Mouse (Mus musculus) layer of hippocampus, adult 9-11 months (tissue): Measurements from ENCODE around the gene Fam151a.
"Not testable (repeated sequence)": the region's sequence is repeated elsewhere in the genome, so short reads cannot be mapped to it uniquely, and the experiment has no call there.

Source experiments
- DNase-seq: peaks from one replicate; pipeline ENCODE4 v3.0.0; 2022

Fam151a gene

DNA sequence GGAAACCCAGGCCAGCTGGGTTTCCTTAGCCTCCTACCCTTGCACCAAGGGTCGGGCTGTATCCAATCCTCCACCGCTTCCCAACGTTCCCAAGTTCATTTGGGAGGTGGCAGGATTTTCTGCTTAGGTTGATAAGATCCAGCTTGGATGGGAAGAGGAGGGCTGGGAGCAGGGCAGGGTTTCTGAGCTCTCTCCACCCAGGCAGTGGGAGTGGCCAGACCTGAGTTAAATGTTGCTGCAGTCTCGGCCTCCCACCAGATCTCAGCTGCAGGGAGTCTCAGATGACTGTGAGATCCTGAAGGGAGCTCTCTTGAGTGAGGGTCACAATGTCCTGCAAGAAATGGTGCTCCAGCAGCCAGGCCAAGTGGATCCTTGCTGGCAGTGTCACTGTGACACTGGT is at the start of gene Fam151a:
Gene Fam151a, plus strand, starts transcription at position 254 of the 400 bp plus-strand sequence.
- DNase-seq: no peak

DNA sequence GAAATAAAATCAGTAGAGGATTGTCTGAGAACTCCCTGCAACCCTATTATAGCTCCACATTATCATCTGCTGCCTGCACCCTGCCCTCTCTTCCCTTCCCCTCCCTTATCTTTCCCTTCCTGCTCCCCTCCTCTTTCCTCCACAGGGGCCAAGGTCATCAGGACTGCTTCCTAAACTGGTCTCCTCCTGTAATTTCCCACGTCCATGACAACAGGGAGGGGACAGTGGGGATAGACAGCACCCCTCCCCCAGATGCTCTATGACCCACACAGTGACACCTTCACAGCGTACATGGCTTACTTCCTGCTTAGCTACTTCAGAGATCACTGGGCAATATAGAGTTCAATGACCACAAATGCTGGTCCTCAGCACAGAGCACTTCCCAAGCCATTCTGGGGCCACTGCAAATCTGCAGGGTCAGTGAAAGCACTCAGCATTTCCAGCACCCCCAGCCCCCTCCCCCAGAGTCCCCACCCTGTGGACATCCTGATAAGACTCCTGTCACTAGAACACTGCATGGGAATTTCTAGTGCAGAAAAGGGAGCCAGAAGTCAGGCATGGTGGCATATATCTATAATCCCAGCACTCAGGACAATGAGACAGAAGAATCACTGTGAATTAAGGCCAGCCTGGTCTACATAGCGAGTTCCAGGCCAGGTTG is 44.9 kb upstream of the Fam151a start:
- DNase-seq: no peak

GRCm38 (mm10) chr4:106693841-106694430 is 39.8 kb upstream of the Fam151a start:
- DNase-seq: no peak

GRCm38 (mm10) chr4:106699989-106700388 is 33.7 kb upstream of the Fam151a start:
- peak; percentile 26 for DNase-seq

GRCm38 (mm10) chr4:106700798-106701197 is 32.9 kb upstream of the Fam151a start:
- peak; percentile 42 for DNase-seq

- DNase-seq: no peak
Observed at GRCm38 (mm10) chr4:106703956-106704355, 29.7 kb upstream of the Fam151a start.

DNA sequence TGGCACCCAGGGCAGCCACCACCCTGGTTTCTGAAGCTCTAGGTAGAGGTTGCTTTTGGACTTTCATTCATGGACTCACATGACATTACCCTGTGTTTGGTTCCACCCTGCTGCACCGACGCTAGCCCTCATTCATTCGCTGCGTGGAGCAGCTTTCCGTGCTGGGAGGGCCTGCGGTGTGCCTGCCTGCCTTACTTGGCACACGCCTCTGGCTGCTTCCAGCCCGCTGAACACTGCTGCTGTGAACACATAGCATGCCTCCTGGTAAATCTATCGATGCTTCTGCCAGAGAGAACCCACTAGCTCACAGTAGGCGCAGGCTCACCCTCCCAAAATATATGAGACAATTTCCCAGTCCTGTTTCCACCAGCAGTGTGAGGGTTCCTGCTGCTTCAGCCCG is 29.3 kb upstream of the Fam151a start:
- peak; percentile 77 for DNase-seq

- DNase-seq: no peak
Observed at GRCm38 (mm10) chr4:106705096-106705665, 28.5 kb upstream of the Fam151a start.

GRCm38 (mm10) chr4:106707957-106708356 is 25.7 kb upstream of the Fam151a start:
- no peak for DNase-seq

DNA sequence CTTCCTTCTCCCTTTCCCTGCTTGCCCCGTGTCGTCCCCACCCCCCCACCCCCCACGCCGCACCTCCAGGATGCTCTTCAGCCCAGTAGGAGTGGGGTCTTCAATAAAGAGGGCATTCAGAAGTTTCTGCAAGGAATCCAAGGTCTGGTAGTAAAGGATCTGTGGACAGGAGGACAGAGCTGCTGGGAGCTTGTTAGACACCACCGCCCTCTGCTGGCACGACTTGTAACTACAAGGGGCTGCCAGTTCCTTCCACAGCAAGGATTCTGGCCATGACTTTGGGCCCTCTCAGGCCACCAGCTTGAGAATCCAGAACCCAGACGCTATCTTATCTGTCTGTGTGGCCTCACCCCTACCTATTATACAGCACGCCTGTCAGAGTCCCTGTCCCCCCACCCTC is 25.3 kb upstream of the Fam151a start:
- peak; percentile 61 for DNase-seq

- no peak for DNase-seq
Observed at GRCm38 (mm10) chr4:106713622-106714021, 20.1 kb upstream of the Fam151a start.

- no peak for DNase-seq
Observed at GRCm38 (mm10) chr4:106720631-106721030, 13.1 kb upstream of the Fam151a start.

DNA sequence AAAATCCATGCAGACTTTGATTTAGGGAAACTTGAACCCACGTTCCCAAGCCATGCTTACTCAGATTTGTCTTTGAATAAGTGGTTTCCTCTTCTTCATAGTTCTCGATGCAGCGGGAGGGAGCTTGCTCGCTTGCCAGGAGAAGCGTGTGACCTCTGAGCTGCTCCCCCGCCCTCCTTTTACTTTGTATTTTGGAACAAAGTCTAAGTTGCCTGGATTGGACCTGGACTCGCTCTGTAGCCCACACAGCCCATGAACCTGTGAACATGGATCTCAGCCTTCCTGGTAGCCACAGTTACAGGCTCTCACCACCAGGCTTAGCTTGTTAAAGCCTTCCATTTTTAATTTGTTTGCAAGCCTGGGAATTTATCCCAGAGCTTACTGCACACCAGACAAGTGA is 2.9 kb upstream of the Fam151a start, which contains the start of gene Mroh7:
Gene Mroh7, minus strand, starts transcription at position 112 of the 400 bp plus-strand sequence.
- DNase-seq: no peak

GRCm38 (mm10) chr4:106736884-106737283 is 3.2 kb downstream of the Fam151a start:
- DNase-seq: not testable (repeated sequence)

DNA sequence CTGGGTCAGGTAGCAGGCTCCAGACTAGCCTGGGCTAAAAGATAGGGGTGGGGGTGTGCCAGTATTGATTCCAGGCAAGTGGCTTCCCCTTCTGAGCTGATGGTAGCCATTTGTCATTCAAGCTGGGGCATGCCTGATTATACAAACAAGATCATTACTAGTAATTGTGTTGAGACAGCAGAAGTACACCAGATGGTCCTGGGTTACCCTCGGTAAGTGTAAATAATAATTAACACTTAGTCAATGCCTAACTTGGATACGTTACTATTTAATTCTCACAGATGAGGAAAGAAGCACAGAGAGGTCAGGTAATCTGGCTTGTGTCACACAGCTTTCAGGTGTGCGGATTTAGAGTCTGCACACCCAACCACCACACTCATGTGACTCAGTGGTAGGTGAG is 4.2 kb downstream of the Fam151a start:
- DNase-seq: no peak

GRCm38 (mm10) chr4:106745862-106746261 is 12.2 kb downstream of the Fam151a start:
- peak; percentile 47 for DNase-seq

GRCm38 (mm10) chr4:106747001-106747580 is 13.4 kb downstream of the Fam151a start:
- no peak for DNase-seq

- peak; percentile 91 for DNase-seq
Observed at GRCm38 (mm10) chr4:106749699-106750098, 16.0 kb downstream of the Fam151a start.

- DNase-seq: no peak
Observed at GRCm38 (mm10) chr4:106751726-106752125, 18.0 kb downstream of the Fam151a start.

DNA sequence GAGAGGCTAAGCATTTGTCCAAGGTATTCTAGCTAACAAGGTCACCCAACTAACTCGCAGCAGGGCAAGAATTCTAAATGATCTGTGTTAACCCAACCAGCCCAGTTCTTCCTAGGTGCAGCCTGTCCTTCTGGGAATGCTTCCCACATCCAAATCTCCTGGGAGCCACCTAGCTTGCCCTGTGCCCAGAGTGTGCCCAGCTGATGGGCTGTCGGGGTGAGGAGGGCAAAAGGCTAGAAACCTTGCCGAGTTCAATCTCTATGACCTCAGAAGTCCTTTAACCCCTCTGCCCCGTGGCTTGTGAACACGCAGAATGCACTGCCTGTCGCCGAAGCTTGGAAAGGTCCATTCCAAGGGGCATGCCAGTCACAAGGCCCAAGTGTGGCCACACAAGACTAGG is 30.5 kb downstream of the Fam151a start:
- DNase-seq: no peak

- no peak for DNase-seq
Observed at GRCm38 (mm10) chr4:106769306-106769705, 35.6 kb downstream of the Fam151a start.

DNA sequence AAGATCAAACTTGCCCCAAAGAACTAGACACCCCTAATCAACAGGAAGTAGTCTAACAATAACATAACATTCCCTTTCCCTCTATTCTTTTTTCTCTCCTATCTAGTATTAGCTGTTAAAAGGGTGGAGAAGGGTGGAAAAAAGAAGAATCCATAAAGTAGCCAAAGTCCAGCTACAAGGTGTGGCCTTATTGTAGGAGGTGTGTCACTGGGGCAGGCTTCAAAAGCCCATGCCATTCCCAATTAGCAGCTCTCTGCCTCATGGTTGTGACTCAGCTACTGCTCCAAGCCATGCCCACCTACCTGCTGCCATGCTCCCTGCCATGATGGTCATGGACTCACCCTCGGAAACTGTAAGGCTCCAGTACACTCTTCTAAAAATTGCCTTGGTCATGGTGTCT is 38.9 kb downstream of the Fam151a start:
- no peak for DNase-seq

- not testable (repeated sequence) for DNase-seq
Observed at GRCm38 (mm10) chr4:106775767-106776166, 42.1 kb downstream of the Fam151a start.

DNA sequence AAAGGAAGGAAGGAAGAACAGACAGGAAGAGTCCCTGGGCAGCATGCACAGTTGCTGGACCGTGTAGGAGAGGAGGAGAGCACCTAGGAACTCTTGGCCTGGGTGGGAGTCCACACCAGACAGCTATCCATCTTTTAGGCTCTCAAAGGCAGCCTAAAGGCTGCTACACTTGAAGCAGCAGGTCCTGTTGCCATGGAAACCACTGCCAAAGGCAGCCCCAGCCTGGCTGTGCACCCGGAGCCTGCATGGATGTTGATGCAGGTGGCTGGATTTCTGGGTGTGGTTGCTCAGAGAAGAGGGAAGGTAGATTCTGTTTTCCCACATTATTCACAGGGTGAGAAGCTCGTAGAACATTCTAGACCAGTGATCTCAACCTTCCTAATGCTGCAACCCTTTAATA is 43.3 kb downstream of the Fam151a start:
- peak; percentile 90 for DNase-seq
